Mouse (Mus musculus): ENCODE measurements around the gene Tnfrsf19. TPM values are rescaled to one million over a fixed set of nuclear protein-coding genes. Genes with fewer than 3 reads are reported as not detected.
A peak's percentile ranks its signal among the peaks of the same experiment; 100 is the strongest.

The Tnfrsf19 gene
- polyA plus RNA-seq, 1 experiment from 2014 or later = 36.5 TPM

GRCm38 (mm10) chr14:61005127-61005837 is 41.0 kb downstream of the Tnfrsf19 start:
- peak; percentile 32; the same call in 1 of the 2 replicates for ATAC-seq
- Histone ChIP-seq H3K9ac (ENCODE audit: low read depth, low read length) (no peak overlapping the region), H3K4me1 (ENCODE audit: control insufficient read depth, insufficient read depth, low read length) (peaks cover 6% of the 10 kb centered on the region), H3K36me3 (ENCODE audit: control insufficient read depth, insufficient read depth, low read length) (no peaks in the 10 kb centered on the region), H3K27me3 (ENCODE audit: control insufficient read depth, insufficient read depth, low read depth, low read length) (no peaks in the 10 kb centered on the region), H3K4me3 (ENCODE audit: low read depth, low read length) (no peak overlapping the region), H3K4me2 (ENCODE audit: low read length) (no peak overlapping the region), H3K9me3 (replicated peaks; ENCODE audit: control insufficient read depth, low read length, poor library complexity, severe bottlenecking) (no peaks in the 10 kb centered on the region), H3K27ac (ENCODE audit: low read length) (no peak overlapping the region)
- WGBS = 13% methylated on average over 17 of the region's 17 CpGs

GRCm38 (mm10) chr14:61003676-61004075 is 42.6 kb downstream of the Tnfrsf19 start:
- no peak overlapping the region for H3K4me2 ChIP-seq (ENCODE audit: low read length)
- H3K9me3 ChIP-seq (replicated peaks; ENCODE audit: control insufficient read depth, low read length, poor library complexity, severe bottlenecking) = no peaks in the 10 kb centered on the region
- ATAC-seq = no peak
- 88% methylated on average over 6 of the region's 6 CpGs for WGBS
- no peaks in the 10 kb centered on the region for H3K27me3 ChIP-seq (ENCODE audit: control insufficient read depth, insufficient read depth, low read depth, low read length)
- H3K4me3 ChIP-seq (ENCODE audit: low read depth, low read length) = no peak overlapping the region
- no peaks in the 10 kb centered on the region for H3K36me3 ChIP-seq (ENCODE audit: control insufficient read depth, insufficient read depth, low read length)
- H3K27ac ChIP-seq (ENCODE audit: low read length) = no peak overlapping the region
- peaks cover 6% of the 10 kb centered on the region for H3K4me1 ChIP-seq (ENCODE audit: control insufficient read depth, insufficient read depth, low read length)
- H3K9ac ChIP-seq (ENCODE audit: low read depth, low read length) = no peak overlapping the region

GRCm38 (mm10) chr14:61000072-61000471 is 46.2 kb downstream of the Tnfrsf19 start:
- WGBS = 91% methylated on average over 5 of the region's 5 CpGs
- H3K36me3 ChIP-seq (ENCODE audit: control insufficient read depth, insufficient read depth, low read length) = no peaks in the 10 kb centered on the region
- H3K9ac ChIP-seq (ENCODE audit: low read depth, low read length) = no peak overlapping the region
- no peak overlapping the region for H3K4me3 ChIP-seq (ENCODE audit: low read depth, low read length)
- H3K27ac ChIP-seq (ENCODE audit: low read length) = no peak overlapping the region
- H3K27me3 ChIP-seq (ENCODE audit: control insufficient read depth, insufficient read depth, low read depth, low read length) = no peaks in the 10 kb centered on the region
- H3K4me1 ChIP-seq (ENCODE audit: control insufficient read depth, insufficient read depth, low read length) = no peaks in the 10 kb centered on the region
- no peak overlapping the region for H3K4me2 ChIP-seq (ENCODE audit: low read length)
- no peak for ATAC-seq
- no peaks in the 10 kb centered on the region for H3K9me3 ChIP-seq (replicated peaks; ENCODE audit: control insufficient read depth, low read length, poor library complexity, severe bottlenecking)

GRCm38 (mm10) chr14:60996556-60996955 is 49.7 kb downstream of the Tnfrsf19 start:
- WGBS = 74% methylated on average over 6 of the region's 6 CpGs
- Histone ChIP-seq H3K9ac (ENCODE audit: low read depth, low read length) (no peak overlapping the region), H3K4me3 (ENCODE audit: low read depth, low read length) (no peak overlapping the region), H3K27me3 (ENCODE audit: control insufficient read depth, insufficient read depth, low read depth, low read length) (no peaks in the 10 kb centered on the region), H3K4me1 (ENCODE audit: control insufficient read depth, insufficient read depth, low read length) (peaks cover 5% of the 10 kb centered on the region; the same call in 1 of the 2 replicates), H3K9me3 (replicated peaks; ENCODE audit: control insufficient read depth, low read length, poor library complexity, severe bottlenecking) (no peaks in the 10 kb centered on the region), H3K36me3 (ENCODE audit: control insufficient read depth, insufficient read depth, low read length) (no peaks in the 10 kb centered on the region), H3K4me2 (ENCODE audit: low read length) (no peak overlapping the region), H3K27ac (ENCODE audit: low read length) (no peak overlapping the region)
- no peak for ATAC-seq

GRCm38 (mm10) chr14:60993506-60993905 is 52.8 kb downstream of the Tnfrsf19 start:
- Histone ChIP-seq H3K4me2 (ENCODE audit: low read length) (no peak overlapping the region), H3K4me1 (ENCODE audit: control insufficient read depth, insufficient read depth, low read length) (peaks cover 5% of the 10 kb centered on the region), H3K27me3 (ENCODE audit: control insufficient read depth, insufficient read depth, low read depth, low read length) (no peaks in the 10 kb centered on the region), H3K36me3 (ENCODE audit: control insufficient read depth, insufficient read depth, low read length) (no peaks in the 10 kb centered on the region), H3K9ac (ENCODE audit: low read depth, low read length) (no peak overlapping the region), H3K9me3 (replicated peaks; ENCODE audit: control insufficient read depth, low read length, poor library complexity, severe bottlenecking) (no peaks in the 10 kb centered on the region), H3K27ac (ENCODE audit: low read length) (no peak overlapping the region), H3K4me3 (ENCODE audit: low read depth, low read length) (no peak overlapping the region)
- WGBS = 58% methylated on average over 10 of the region's 10 CpGs
- peak; percentile 46; the same call in 1 of the 2 replicates for ATAC-seq

GRCm38 (mm10) chr14:60993092-60993491 is 53.2 kb downstream of the Tnfrsf19 start:
- H3K27me3 ChIP-seq (ENCODE audit: control insufficient read depth, insufficient read depth, low read depth, low read length) = no peaks in the 10 kb centered on the region

GRCm38 (mm10) chr14:60992144-60992543 is 54.1 kb downstream of the Tnfrsf19 start:
- Histone ChIP-seq H3K27ac (ENCODE audit: low read length) (no peak overlapping the region), H3K27me3 (ENCODE audit: control insufficient read depth, insufficient read depth, low read depth, low read length) (no peaks in the 10 kb centered on the region), H3K4me3 (ENCODE audit: low read depth, low read length) (no peak overlapping the region), H3K4me1 (ENCODE audit: control insufficient read depth, insufficient read depth, low read length) (peaks cover 10% of the 10 kb centered on the region), H3K9ac (ENCODE audit: low read depth, low read length) (no peak overlapping the region), H3K9me3 (replicated peaks; ENCODE audit: control insufficient read depth, low read length, poor library complexity, severe bottlenecking) (no peaks in the 10 kb centered on the region), H3K36me3 (ENCODE audit: control insufficient read depth, insufficient read depth, low read length) (no peaks in the 10 kb centered on the region), H3K4me2 (ENCODE audit: low read length) (no peak overlapping the region)
- 58% methylated on average over 4 of the region's 4 CpGs for WGBS
- no peak; the same call in 1 of the 2 replicates for ATAC-seq

More at GRCm38 (mm10) chr14:60993092-60993491, 53.2 kb downstream of the Tnfrsf19 start:
- no peak overlapping the region for H3K4me3 ChIP-seq (ENCODE audit: low read depth, low read length)
- H3K27ac ChIP-seq (ENCODE audit: low read length) = no peak overlapping the region
- no peaks in the 10 kb centered on the region for H3K9me3 ChIP-seq (replicated peaks; ENCODE audit: control insufficient read depth, low read length, poor library complexity, severe bottlenecking)
- peaks cover 9% of the 10 kb centered on the region for H3K4me1 ChIP-seq (ENCODE audit: control insufficient read depth, insufficient read depth, low read length)
- WGBS = 95% methylated on average over 3 of the region's 3 CpGs
- H3K36me3 ChIP-seq (ENCODE audit: control insufficient read depth, insufficient read depth, low read length) = no peaks in the 10 kb centered on the region
- ATAC-seq = no peak
- H3K4me2 ChIP-seq (ENCODE audit: low read length) = no peak overlapping the region
- H3K9ac ChIP-seq (ENCODE audit: low read depth, low read length) = no peak overlapping the region

- H3K27me3 ChIP-seq (ENCODE audit: control insufficient read depth, insufficient read depth, low read depth, low read length) = no peaks in the 10 kb centered on the region
- ATAC-seq = 0 out of 2 replicates have a peak, but pooled peaks have one; percentile 50
- H3K4me2 ChIP-seq (ENCODE audit: low read length) = no peak overlapping the region
- H3K4me3 ChIP-seq (ENCODE audit: low read depth, low read length) = no peak overlapping the region
- H3K4me1 ChIP-seq (ENCODE audit: control insufficient read depth, insufficient read depth, low read length) = peaks cover 11% of the 10 kb centered on the region; the same call in 1 of the 2 replicates
- H3K27ac ChIP-seq (ENCODE audit: low read length) = no peak overlapping the region
- no peak overlapping the region for H3K9ac ChIP-seq (ENCODE audit: low read depth, low read length)
- no peaks in the 10 kb centered on the region for H3K9me3 ChIP-seq (replicated peaks; ENCODE audit: control insufficient read depth, low read length, poor library complexity, severe bottlenecking)
- 28% methylated on average over 6 of the region's 6 CpGs for WGBS
- no peaks in the 10 kb centered on the region for H3K36me3 ChIP-seq (ENCODE audit: control insufficient read depth, insufficient read depth, low read length)
Observed at GRCm38 (mm10) chr14:60988228-60988627, 58.1 kb downstream of the Tnfrsf19 start.

GRCm38 (mm10) chr14:60986926-60987325 is 59.4 kb downstream of the Tnfrsf19 start:
- Histone ChIP-seq H3K4me3 (ENCODE audit: low read depth, low read length) (no peak overlapping the region), H3K36me3 (ENCODE audit: control insufficient read depth, insufficient read depth, low read length) (no peaks in the 10 kb centered on the region), H3K27ac (ENCODE audit: low read length) (no peak overlapping the region), H3K27me3 (ENCODE audit: control insufficient read depth, insufficient read depth, low read depth, low read length) (no peaks in the 10 kb centered on the region), H3K4me2 (ENCODE audit: low read length) (no peak overlapping the region), H3K9me3 (replicated peaks; ENCODE audit: control insufficient read depth, low read length, poor library complexity, severe bottlenecking) (no peaks in the 10 kb centered on the region), H3K9ac (ENCODE audit: low read depth, low read length) (no peak overlapping the region), H3K4me1 (ENCODE audit: control insufficient read depth, insufficient read depth, low read length) (peaks cover 9% of the 10 kb centered on the region; the same call in 1 of the 2 replicates)
- 49% methylated on average over 5 of the region's 5 CpGs for WGBS
- no peak for ATAC-seq

Data from midbrain, embryonic 16.5 days (tissue).